Mouse (Mus musculus) liver, embryonic 16.5 days (tissue): ENCODE measurements around the gene Ank2. TPM values are rescaled to one million over a fixed set of nuclear protein-coding genes. Genes with fewer than 3 reads are reported as not detected.

Source experiments
- ATAC-seq: fragments of 200-750 bp; cut with Nextera tagmentation; 2 replicates; pipeline ENCODE4 v1.8.0; 2017; ENCODE audit warnings: low read depth, mild to moderate bottlenecking, moderate number of reproducible peaks, moderate library complexity
- H3K27ac ChIP-seq: fragments of 300-500 bp; sonication (generic); 2 replicates; pipeline ENCODE4 v1.5.1; 2014; ENCODE audit warnings: mild to moderate bottlenecking, low read length
- H3K27me3 ChIP-seq: fragments of 300-500 bp; sonication (generic); 2 replicates; pipeline ENCODE4 v1.6.1; 2014; ENCODE audit warnings: low read depth, low read length, mixed read lengths; ENCODE audit not compliant: control insufficient read depth, insufficient read depth
- H3K36me3 ChIP-seq: fragments of 300-500 bp; sonication (generic); 2 replicates; pipeline ENCODE4 v1.6.1; 2014; ENCODE audit warnings: mild to moderate bottlenecking; ENCODE audit not compliant: control insufficient read depth, insufficient read depth
- H3K4me1 ChIP-seq: fragments of 300-500 bp; sonication (generic); 2 replicates; pipeline ENCODE4 v1.6.1; 2014; ENCODE audit warnings: low read depth, low read length, mixed read lengths; ENCODE audit not compliant: control insufficient read depth
- H3K4me2 ChIP-seq: fragments of 300-500 bp; sonication (generic); 2 replicates; pipeline ENCODE4 v1.6.1; 2014; ENCODE audit warnings: low read depth, low read length, mixed read lengths
- H3K4me3 ChIP-seq: fragments of 300-500 bp; sonication (generic); 2 replicates; pipeline ENCODE4 v1.5.1; 2014; ENCODE audit warnings: low read depth, mild to moderate bottlenecking, low read length
- H3K9ac ChIP-seq: fragments of 300-500 bp; sonication (generic); 2 replicates; pipeline ENCODE4 v1.6.1; 2014; ENCODE audit warnings: low read depth, low read length
- H3K9me3 ChIP-seq: fragments of 300-500 bp; sonication (generic); replicated peaks from 2 replicates; pipeline ENCODE4 v1.6.1; 2016; ENCODE audit warnings: low read length; ENCODE audit not compliant: control insufficient read depth
- WGBS: fragments of 180-500 bp; shearing (Covaris S2); extraction: QIAGEN DNeasy Blood & Tissue Kit; methylation state at CpG from one replicate; pipeline ENCODE4 v1.1.7; 2014; ENCODE audit not compliant: insufficient replicate concordance; 5-methylcytosine and 5-hydroxymethylcytosine counted together
- polyA plus RNA-seq: library from polyadenylated mRNA; unstranded; fragments of >200 nt; fragmentation: Nextera tagmentation; extraction: Ambion mirVana; gene quantifications from 2 replicates; pipeline ENCODE4 v1.2.1, GENCODE M21; 2015

The Ank2 gene
- polyA plus RNA-seq, 1 experiment from 2014 or later: 10.4 TPM

DNA sequence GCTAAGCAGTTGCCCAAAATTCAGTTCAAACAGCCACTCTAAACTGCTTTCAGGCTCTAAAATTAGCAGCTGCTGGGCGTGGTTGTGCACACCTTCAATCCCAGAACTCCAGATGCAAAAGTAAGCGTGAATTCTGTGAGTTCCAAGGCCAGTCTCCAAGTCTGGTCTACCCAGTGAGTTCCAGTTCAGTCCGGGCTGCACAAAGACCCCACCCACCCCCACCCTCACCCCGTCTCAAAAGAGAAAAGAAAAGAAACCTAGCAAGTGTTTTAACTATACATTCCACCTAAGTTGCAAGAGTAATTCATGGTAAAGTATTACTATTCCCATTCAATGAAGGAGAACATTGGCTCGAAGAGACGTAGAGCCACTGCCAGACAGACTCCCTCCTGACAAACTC is 45.9 kb downstream of the Ank2 start:
- H3K27me3 ChIP-seq: no peaks in the 10 kb centered on the region
- peaks cover 2% of the 10 kb centered on the region; the same call in 1 of the 2 replicates for H3K4me1 ChIP-seq
- H3K4me2 ChIP-seq: no peak overlapping the region
- H3K9ac ChIP-seq: no peak overlapping the region
- ATAC-seq: no peak
- H3K9me3 ChIP-seq: no peaks in the 10 kb centered on the region
- 76% methylated on average over 6 of the region's 6 CpGs for whole genome bisulfite sequencing
- no peaks in the 10 kb centered on the region for H3K36me3 ChIP-seq
- no peak overlapping the region for H3K4me3 ChIP-seq
- H3K27ac ChIP-seq: no peak overlapping the region

DNA sequence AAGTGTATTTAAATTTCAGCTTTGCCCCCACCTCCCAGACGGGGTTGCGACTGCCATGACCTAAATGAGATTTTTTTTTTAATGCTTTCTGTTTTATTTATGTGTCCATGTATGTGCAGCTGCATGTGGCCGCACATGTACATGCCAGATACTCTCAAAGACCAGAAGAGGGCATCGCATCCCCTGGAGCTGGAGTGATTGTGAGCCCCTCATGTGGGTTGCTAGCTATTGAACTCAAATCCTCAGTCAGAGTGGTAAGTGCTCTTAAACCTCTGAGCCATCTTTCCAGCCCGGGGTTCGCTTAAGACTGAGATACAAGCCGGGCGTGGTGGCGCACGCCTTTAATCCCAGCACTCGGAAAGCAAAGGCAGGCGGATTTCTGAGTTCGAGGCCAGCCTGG is 46.9 kb downstream of the Ank2 start:
- Histone ChIP-seq H3K9me3 (no peaks in the 10 kb centered on the region), H3K27ac (no peak overlapping the region), H3K4me1 (no peaks in the 10 kb centered on the region), H3K36me3 (no peaks in the 10 kb centered on the region), H3K4me2 (no peak overlapping the region), H3K9ac (no peak overlapping the region), H3K4me3 (no peak overlapping the region), H3K27me3 (no peaks in the 10 kb centered on the region)
- ATAC-seq: no peak
- 66% methylated on average over 13 of the region's 13 CpGs for WGBS

DNA sequence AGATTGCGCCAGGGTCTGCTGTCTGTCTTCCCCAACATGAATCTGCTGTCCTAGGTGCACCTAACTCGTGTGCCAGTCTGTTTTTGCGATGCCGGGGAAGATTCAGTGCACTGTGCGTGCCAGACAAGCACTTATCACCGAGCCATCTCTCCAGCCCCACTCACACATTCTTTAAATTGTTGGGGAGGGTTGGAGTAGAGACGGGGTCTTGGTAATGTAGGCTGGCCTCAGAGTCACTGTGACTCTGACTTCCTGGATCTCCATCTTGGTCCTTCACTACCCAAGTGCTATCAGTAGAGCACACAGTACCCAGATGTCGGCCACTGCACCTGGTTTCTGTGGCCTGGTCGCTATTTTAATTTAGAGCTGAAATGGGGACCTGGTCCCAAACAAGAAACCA is 47.4 kb downstream of the Ank2 start:
- no peak for ATAC-seq
- H3K27ac ChIP-seq: no peak overlapping the region
- no peaks in the 10 kb centered on the region for H3K27me3 ChIP-seq
- no peak overlapping the region for H3K9ac ChIP-seq
- no peak overlapping the region for H3K4me3 ChIP-seq
- no peak overlapping the region for H3K4me2 ChIP-seq
- no peaks in the 10 kb centered on the region for H3K4me1 ChIP-seq
- WGBS: 48% methylated on average over 9 of the region's 9 CpGs
- H3K36me3 ChIP-seq: no peaks in the 10 kb centered on the region
- no peaks in the 10 kb centered on the region for H3K9me3 ChIP-seq

DNA sequence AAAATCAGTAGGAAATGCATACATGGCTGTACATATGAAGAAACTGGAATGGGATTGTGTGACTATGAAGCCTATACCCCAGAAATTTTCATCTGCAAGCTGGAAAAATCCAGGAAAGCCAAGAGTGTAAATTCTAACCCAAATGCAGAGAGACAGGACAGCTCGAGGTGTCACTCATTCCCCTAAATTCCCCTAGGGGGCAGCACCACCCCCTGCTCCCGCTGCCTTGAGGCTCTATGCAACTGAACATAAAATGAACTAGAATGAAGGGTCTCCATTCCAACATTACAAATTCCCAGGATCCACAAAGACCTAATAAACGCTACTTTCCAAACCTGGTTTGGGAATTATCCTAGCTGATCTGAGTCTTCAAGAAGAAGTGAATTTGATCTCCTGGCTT is 48.1 kb downstream of the Ank2 start:
- Histone ChIP-seq H3K4me2 (no peak overlapping the region), H3K27me3 (no peaks in the 10 kb centered on the region), H3K9ac (no peak overlapping the region), H3K4me1 (no peaks in the 10 kb centered on the region), H3K9me3 (no peaks in the 10 kb centered on the region), H3K27ac (no peak overlapping the region), H3K4me3 (no peak overlapping the region), H3K36me3 (no peaks in the 10 kb centered on the region)
- no peak for ATAC-seq
- 7% methylated on average over 3 of the region's 3 CpGs for WGBS

DNA sequence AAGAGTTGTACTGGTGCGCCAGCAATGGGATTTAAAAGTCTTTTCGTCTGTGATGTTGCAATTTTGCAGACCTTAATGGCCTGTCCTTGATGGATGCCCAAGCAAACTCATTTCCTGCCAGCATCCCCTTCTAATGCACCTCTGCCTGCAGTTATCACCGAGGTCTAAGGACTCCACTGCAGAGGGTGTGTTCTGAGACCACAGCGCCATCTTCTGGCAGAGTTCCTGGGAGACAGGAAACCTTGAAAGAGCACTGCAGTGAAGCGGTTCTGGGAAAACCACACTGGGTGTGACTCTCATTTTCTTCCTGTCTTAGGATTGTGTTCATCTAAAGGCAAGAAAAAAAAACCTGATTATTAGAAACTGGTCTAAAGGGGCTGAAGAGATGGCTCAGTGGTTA is 53.0 kb downstream of the Ank2 start:
- Histone ChIP-seq H3K9ac (no peak overlapping the region), H3K27ac (no peak overlapping the region), H3K4me2 (no peak overlapping the region), H3K9me3 (no peaks in the 10 kb centered on the region), H3K36me3 (no peaks in the 10 kb centered on the region), H3K4me3 (no peak overlapping the region), H3K27me3 (no peaks in the 10 kb centered on the region), H3K4me1 (no peaks in the 10 kb centered on the region)
- WGBS: 31% methylated on average over 5 of the region's 5 CpGs
- ATAC-seq: no peak

DNA sequence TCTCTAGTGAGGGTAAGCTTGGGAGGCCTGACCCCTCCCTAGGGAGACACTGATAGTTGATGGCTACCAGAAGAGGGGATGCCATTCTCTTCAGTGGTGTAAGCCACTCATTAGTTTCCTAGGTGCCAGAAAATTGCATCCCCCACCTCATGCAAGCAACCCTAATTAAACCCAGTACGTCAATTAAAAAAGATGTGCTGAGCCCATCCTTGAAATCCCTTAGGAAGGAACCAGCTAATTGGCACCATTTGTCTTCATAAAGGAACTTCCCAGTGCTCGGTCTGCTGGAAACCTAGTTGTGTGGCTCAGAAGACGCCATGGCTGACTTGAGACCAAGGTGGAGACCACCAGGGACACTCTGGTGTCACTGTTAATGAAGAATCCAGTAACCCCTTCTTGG is 65.9 kb downstream of the Ank2 start:
- ATAC-seq: no peak
- Histone ChIP-seq H3K9ac (no peak overlapping the region), H3K4me2 (no peak overlapping the region), H3K27ac (no peak overlapping the region), H3K4me1 (no peaks in the 10 kb centered on the region), H3K4me3 (no peak overlapping the region), H3K36me3 (no peaks in the 10 kb centered on the region), H3K27me3 (no peaks in the 10 kb centered on the region), H3K9me3 (no peaks in the 10 kb centered on the region)
- 38% methylated on average over 3 of the region's 3 CpGs for WGBS

DNA sequence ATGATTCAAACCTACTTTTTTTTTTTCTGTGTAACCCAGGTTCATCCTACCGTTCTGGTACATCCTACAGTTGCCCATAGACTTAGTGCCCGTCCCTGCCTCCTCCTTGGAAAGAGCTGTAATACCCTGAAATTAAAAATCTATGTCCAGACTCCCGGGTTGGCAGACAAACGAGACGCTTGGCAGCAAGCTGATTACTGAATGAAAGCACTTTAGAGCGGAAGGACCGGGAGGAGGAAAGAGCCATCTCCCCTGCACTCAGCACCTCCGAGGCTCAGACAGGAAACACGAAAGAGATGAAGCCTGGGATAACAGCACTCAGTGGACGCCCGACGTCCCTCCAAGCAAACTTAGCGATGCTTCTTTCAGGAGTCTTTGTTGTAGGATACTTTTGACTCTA is 69.3 kb downstream of the Ank2 start:
- no peaks in the 10 kb centered on the region for H3K27me3 ChIP-seq

GRCm38 (mm10) chr3:127428527-127428926 is 70.6 kb downstream of the Ank2 start:
- WGBS: 77% methylated on average over 3 of the region's 3 CpGs

More for the DNA sequence above, 69.3 kb downstream of the Ank2 start:
- Histone ChIP-seq H3K36me3 (no peaks in the 10 kb centered on the region), H3K4me3 (no peak overlapping the region), H3K27ac (no peak overlapping the region), H3K9ac (no peak overlapping the region), H3K4me2 (no peak overlapping the region), H3K4me1 (no peaks in the 10 kb centered on the region), H3K9me3 (no peaks in the 10 kb centered on the region)
- WGBS: 36% methylated on average over 13 of the region's 13 CpGs
- no peak for ATAC-seq

GRCm38 (mm10) chr3:127416950-127417349 is 82.2 kb downstream of the Ank2 start:
- Histone ChIP-seq H3K9me3 (peaks cover 3% of the 10 kb centered on the region; the same call in 1 of the 2 replicates), H3K27ac (no peak overlapping the region), H3K9ac (no peak overlapping the region), H3K4me3 (no peak overlapping the region), H3K4me1 (no peaks in the 10 kb centered on the region), H3K27me3 (no peaks in the 10 kb centered on the region), H3K4me2 (no peak overlapping the region), H3K36me3 (no peaks in the 10 kb centered on the region)
- ATAC-seq: no peak
- WGBS: 72% methylated on average over 4 of the region's 4 CpGs

More at GRCm38 (mm10) chr3:127428527-127428926, 70.6 kb downstream of the Ank2 start:
- Histone ChIP-seq H3K27ac (no peak overlapping the region), H3K27me3 (no peaks in the 10 kb centered on the region), H3K36me3 (no peaks in the 10 kb centered on the region), H3K4me1 (no peaks in the 10 kb centered on the region), H3K4me2 (no peak overlapping the region), H3K9me3 (no peaks in the 10 kb centered on the region), H3K4me3 (no peak overlapping the region), H3K9ac (no peak overlapping the region)
- no peak for ATAC-seq
